Comparison of ENCODE assay signal across 16 mouse cellular contexts in the genomic region with DNA sequence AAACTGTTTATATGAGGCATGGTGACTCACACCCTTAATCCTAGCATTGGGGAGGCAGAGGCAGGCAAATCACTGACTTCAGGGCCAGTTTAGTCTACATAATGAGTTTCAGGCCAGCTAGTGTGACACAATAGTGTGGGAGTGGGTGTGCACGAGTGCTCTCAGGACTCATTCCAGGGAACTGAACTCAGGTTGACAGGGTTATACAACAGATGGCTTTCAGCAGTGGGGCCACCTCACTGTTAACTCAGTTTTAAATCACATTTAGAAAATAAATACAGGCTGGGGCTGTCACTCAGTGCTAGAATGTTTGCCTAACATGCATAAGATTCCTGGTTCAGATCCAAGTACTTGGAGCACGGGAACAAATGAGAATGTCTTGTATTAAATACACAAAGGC. TPM values are rescaled to one million over a fixed set of nuclear protein-coding genes. Genes with fewer than 3 reads are reported as not detected.
A peak's percentile ranks its signal among the peaks of the same experiment; 100 is the strongest.
DNase-seq lines count a peak whose midpoint lies in the region; ATAC-seq and TF ChIP-seq lines count a peak whose summit lies in the region.
"Had no signal": no experiment of that assay in that cellular context is flagged by ENCODE, and none has a peak within 500 bp of the region (broad histone marks: within the 10 kb centered on the region; RNA-seq: fewer than 3 reads in every experiment).

No protein-coding gene starts in this region.

- no peaks in the 10 kb centered on the region for H3K9me3 ChIP-seq in kidney, embryonic 14.5 days (ENCODE audit: control insufficient read depth, low read length)
- no peaks in the 10 kb centered on the region for H3K9me3 ChIP-seq in MEL (replicated peaks; ENCODE audit: insufficient read depth, low read length)
- no peaks in the 10 kb centered on the region for H3K9me3 ChIP-seq in hindbrain, embryonic 16.5 days (ENCODE audit: control insufficient read depth, low read length)
- H3K9me3 ChIP-seq: hindbrain, embryonic 12.5 days; intestine, embryonic 15.5 days had no signal

- no peaks in the 10 kb centered on the region for H3K79me2 ChIP-seq in MEL (ENCODE audit: control insufficient read depth, insufficient read depth, low read length, poor library complexity)

- no peaks in the 10 kb centered on the region for H3K4me1 ChIP-seq in kidney, embryonic 14.5 days (ENCODE audit: control insufficient read depth, insufficient read depth, low read length)
- H3K4me1 ChIP-seq in MEL (ENCODE audit: control insufficient read depth in 1 of 2, insufficient read depth in 2 of 2, low read length in 2 of 2), result no peaks in the 10 kb centered on the region
- no peaks in the 10 kb centered on the region for H3K4me1 ChIP-seq in lung, adult 2 months (ENCODE audit: control insufficient read depth, insufficient read depth, low read length)
- no peaks in the 10 kb centered on the region for H3K4me1 ChIP-seq in hindbrain, embryonic 16.5 days (ENCODE audit: control insufficient read depth, insufficient read depth, low read depth, low read length)
- H3K4me1 ChIP-seq: hindbrain, embryonic 12.5 days; intestine, embryonic 15.5 days had no signal

- H3K36me3 ChIP-seq in kidney, embryonic 14.5 days (ENCODE audit: control insufficient read depth, insufficient read depth, low read length), result peaks cover 63% of the 10 kb centered on the region
- H3K36me3 ChIP-seq in MEL (ENCODE audit: control insufficient read depth in 1 of 2, insufficient read depth in 2 of 2, low read length in 2 of 2), result peaks cover 3 to 34% of the 10 kb centered on the region in 2 experiments; a peak in 3 of 4 replicates
- peaks cover 39% of the 10 kb centered on the region for H3K36me3 ChIP-seq in hindbrain, embryonic 16.5 days (ENCODE audit: control insufficient read depth, insufficient read depth, low read length)

- TF ChIP-seq EP300 in MEL (IDR thresholded peaks at IDR 0.05; ENCODE audit: low read depth in 1 of 2, low read length in 2 of 2), result no peak

- no peak overlapping the region for H3K4me2 ChIP-seq in kidney, embryonic 14.5 days (replicated peaks; ENCODE audit: low read depth, low read length)
- no peak overlapping the region for H3K4me2 ChIP-seq in hindbrain, embryonic 16.5 days (ENCODE audit: low read length)
- H3K4me2 ChIP-seq: hindbrain, embryonic 12.5 days; intestine, embryonic 15.5 days had no signal

- TF ChIP-seq CTCF in MEL (IDR thresholded peaks at IDR 0.05 in 2 of 3, conservative IDR thresholded peaks at IDR 0.05 in 1 of 3; ENCODE audit: control insufficient read depth in 1 of 3, insufficient read depth in 1 of 3, low read depth in 2 of 3, low read length in 3 of 3, poor library complexity in 1 of 3, severe bottlenecking in 1 of 3), result no peak
- TF ChIP-seq CTCF in lung, adult 2 months (IDR thresholded peaks at IDR 0.05; ENCODE audit: insufficient read depth, low read length), result no peak

- ATAC-seq in kidney, embryonic 14.5 days (ENCODE audit: low FRiP score, low TSS enrichment), result peak; percentile 52
- ATAC-seq in activated CD4-positive, CD25-positive, alpha-beta regulatory T cell, adult 4 months, result no peak
- no peak for ATAC-seq in hindbrain, embryonic 16.5 days
- ATAC-seq: intestine, embryonic 15.5 days had no signal

- no peak overlapping the region for H3K4me3 ChIP-seq in kidney, embryonic 14.5 days (ENCODE audit: low read length)
- H3K4me3 ChIP-seq in MEL (ENCODE audit: control insufficient read depth in 1 of 2, insufficient read depth in 1 of 2, low read depth in 2 of 2, low read length in 2 of 2), result no peak overlapping the region
- no peak overlapping the region for H3K4me3 ChIP-seq in lung, adult 2 months (replicated peaks; ENCODE audit: extremely low read depth, low read depth, low read length)
- H3K4me3 ChIP-seq in hindbrain, embryonic 16.5 days (ENCODE audit: low read length), result no peak overlapping the region
- H3K4me3 ChIP-seq: hindbrain, embryonic 12.5 days; intestine, embryonic 15.5 days; layer of hippocampus, adult 2 months had no signal

- TF ChIP-seq RAD21 in MEL (IDR thresholded peaks at IDR 0.05; ENCODE audit: low read depth, low read length), result no peak

- H3K27ac ChIP-seq in kidney, embryonic 14.5 days (ENCODE audit: low read depth, low read length), result no peak overlapping the region
- no peak overlapping the region for H3K27ac ChIP-seq in MEL (ENCODE audit: control insufficient read depth, low read depth, low read length)
- H3K27ac ChIP-seq in hindbrain, embryonic 16.5 days (ENCODE audit: low read depth, low read length), result no peak overlapping the region
- H3K27ac ChIP-seq: hindbrain, embryonic 12.5 days; intestine, embryonic 15.5 days; macrophage had no signal

- H3K27me3 ChIP-seq in kidney, embryonic 14.5 days (ENCODE audit: control insufficient read depth, insufficient read depth, low read length), result no peaks in the 10 kb centered on the region
- no peaks in the 10 kb centered on the region for H3K27me3 ChIP-seq in MEL (ENCODE audit: control insufficient read depth in 1 of 2, insufficient read depth in 2 of 2, low read length in 2 of 2)
- no peaks in the 10 kb centered on the region for H3K27me3 ChIP-seq in hindbrain, embryonic 16.5 days (replicated peaks; ENCODE audit: control insufficient read depth, insufficient read depth, low read length)
- H3K27me3 ChIP-seq: hindbrain, embryonic 12.5 days; intestine, embryonic 15.5 days had no signal

- TF ChIP-seq POLR2A in MEL (IDR thresholded peaks at IDR 0.05; ENCODE audit: control insufficient read depth in 1 of 2, insufficient read depth in 1 of 2, low read depth in 1 of 2, low read length in 2 of 2, poor library complexity in 1 of 2), result no peak
- no peak for TF ChIP-seq POLR2A in lung, adult 2 months (IDR thresholded peaks at IDR 0.05; ENCODE audit: borderline replicate concordance, extremely low read depth, low read depth, low read length)

- DNase-seq in kidney, adult 18-20 months, result no peak
- no peak for DNase-seq in MEL (ENCODE audit: low read depth, low spot score)
- DNase-seq in lung, adult 2 months, result peak; percentile 27
- DNase-seq in lung, postnatal 4 days, result peak; percentile 14 to 41
- DNase-seq: cerebellum, postnatal 14 days; heart, adult 18-20 months; liver; midbrain, embryonic 14.5 days; thymus, postnatal 4 days had no signal

- 33% methylated on average over 2 of the region's 2 CpGs for WGBS in kidney, embryonic 14.5 days
- 50% methylated on average over 2 of the region's 2 CpGs for WGBS in lung, adult 2 months
- 79% methylated on average over 2 of the region's 2 CpGs for WGBS in hindbrain, embryonic 16.5 days

- H3K9ac ChIP-seq in kidney, embryonic 14.5 days (ENCODE audit: low read depth, low read length), result no peak overlapping the region
- no peak overlapping the region for H3K9ac ChIP-seq in MEL (ENCODE audit: control insufficient read depth, low read depth, low read length, poor library complexity, severe bottlenecking)
- H3K9ac ChIP-seq in hindbrain, embryonic 16.5 days (ENCODE audit: low read depth, low read length), result no peak overlapping the region
- H3K9ac ChIP-seq: hindbrain, embryonic 12.5 days; intestine, embryonic 15.5 days had no signal

TF ChIP-seq in MEL, 35 proteins besides CTCF, POLR2A, EP300 and RAD21:
- TF ChIP-seq KAT2A (conservative IDR thresholded peaks at IDR 0.05; ENCODE audit: low read depth, low read length), result no peak
- 0 out of 2 replicates have a peak, but pooled peaks have one; percentile 26 for TF ChIP-seq POLR2AphosphoS2 (IDR thresholded peaks at IDR 0.05; ENCODE audit: low read length)
- no peak for TF ChIP-seq MYC (IDR thresholded peaks at IDR 0.05; ENCODE audit: low read depth, low read length)

RNA-seq across cellular contexts. Expression of gene Emc4, which starts 8.2 kb away (rescaled TPM):
- 123 and 132 TPM in 2 replicates for polyA plus RNA-seq in kidney, embryonic 14.5 days (2014; fragmentation: Nextera tagmentation; extraction: Ambion mirVana)
- 163 and 201 TPM in 2 replicates for total RNA-seq in MEL (2012; rRNA removed)
- polyA plus RNA-seq in MEL (2012; ENCODE audit: insufficient read depth in 1 of 2, insufficient read length in 2 of 2, low read depth in 1 of 2, low replicate concordance in 2 of 2, missing spikeins in 1 of 2), result 100 to 1,000 TPM in 1 of 2 experiments, not detected in 1; 171 TPM
- polyA plus RNA-seq in lung, adult 2 months (2012; rRNA removed), result 76.8 and 95.5 TPM in 2 replicates
- 10 to 100 TPM; 76.4 to 79.2 TPM for polyA plus RNA-seq in activated CD4-positive, CD25-positive, alpha-beta regulatory T cell, adult 4 months (2017; shearing (Covaris generic))
- 210 and 240 TPM in 2 replicates for polyA plus RNA-seq in hindbrain, embryonic 16.5 days (2015; fragmentation: Nextera tagmentation; extraction: Ambion mirVana)

RNA-seq across cellular contexts. Expression of gene Katnbl1, which starts 19.4 kb away (rescaled TPM):
- 37.4 and 46.5 TPM in 2 replicates for polyA plus RNA-seq in kidney, embryonic 14.5 days (2014; fragmentation: Nextera tagmentation; extraction: Ambion mirVana)
- total RNA-seq in MEL (2012; rRNA removed), result 16.6 and 16.7 TPM in 2 replicates
- polyA plus RNA-seq in MEL (2012; ENCODE audit: insufficient read depth in 1 of 2, insufficient read length in 2 of 2, low read depth in 1 of 2, low replicate concordance in 2 of 2, missing spikeins in 1 of 2), result 10 to 100 TPM in 1 of 2 experiments, not detected in 1; 12.6 TPM
- polyA plus RNA-seq in lung, adult 2 months (2012; rRNA removed), result 1.2 and 2.3 TPM in 2 replicates
- 10 to 100 TPM; 21.4 to 21.7 TPM for polyA plus RNA-seq in activated CD4-positive, CD25-positive, alpha-beta regulatory T cell, adult 4 months (2017; shearing (Covaris generic))
- polyA plus RNA-seq in hindbrain, embryonic 16.5 days (2015; fragmentation: Nextera tagmentation; extraction: Ambion mirVana), result 29.7 and 31.1 TPM in 2 replicates

Comparison
In these comparisons a context has a peak if more than half of its experiments do, and no peak if none do; other contexts are left out.
1. DNase-seq: peak in lung, adult 2 months (single experiment) and lung, postnatal 4 days (2 of 2); none in kidney, adult 18-20 months (single experiment) and MEL (single experiment).